Mouse (Mus musculus) megakaryocyte, embryonic 14.5 days (primary cell): ENCODE results near the gene Plac8.

Experiments
- FLI1 ChIP-seq: IDR thresholded peaks from 2 replicates; pipeline ENCODE4 v1.6.1; 2012; ENCODE audit warnings: low read length, inconsistent platforms, mixed read lengths
- GATA1 ChIP-seq: IDR thresholded peaks from 3 replicates; pipeline ENCODE4 v1.6.1; 2012; ENCODE audit warnings: mixed read lengths, low read length, inconsistent platforms, borderline replicate concordance

DNA sequence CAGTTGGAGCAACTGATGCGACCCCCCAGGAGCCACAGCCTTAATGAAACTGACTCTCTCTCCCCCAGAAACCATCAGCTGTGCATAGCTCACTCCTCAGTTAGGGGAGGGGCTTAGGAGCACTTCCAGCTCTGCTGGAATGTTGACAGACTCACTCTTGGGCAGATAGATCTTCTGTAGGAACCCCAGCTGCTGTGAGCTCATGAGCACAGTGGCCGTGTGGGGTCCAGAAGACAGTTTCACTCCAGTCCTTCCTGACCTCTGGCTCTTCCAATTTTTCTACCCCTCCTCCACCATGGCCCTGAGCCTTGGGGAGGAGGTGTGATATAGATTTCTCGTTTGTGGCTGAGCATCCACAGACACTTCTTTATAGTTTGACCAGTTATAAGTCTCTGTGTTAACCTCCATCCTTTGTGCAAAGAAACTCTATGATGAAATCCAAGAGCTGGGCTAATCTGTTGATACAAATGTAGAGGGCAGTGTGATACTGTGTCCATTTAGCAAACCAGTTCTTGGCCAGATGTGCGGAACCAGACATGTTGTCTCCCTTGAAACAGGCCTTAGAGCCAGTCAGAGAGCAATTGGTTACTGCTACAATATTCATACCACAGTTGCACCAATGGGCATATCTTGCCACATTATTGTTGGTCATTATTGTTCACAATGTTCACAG lies 35.2 kb upstream of the Plac8 start:
- TF ChIP-seq GATA1 (no peak), FLI1 (no peak)
